Mouse (Mus musculus) forebrain, embryonic 13.5 days (tissue): ENCODE data around the gene Supt5. TPM values are rescaled to one million over a fixed set of nuclear protein-coding genes. Genes with fewer than 3 reads are reported as not detected.

Experiments used
- ATAC-seq: fragments of 200-750 bp; cut with Nextera tagmentation; 2 replicates; pipeline ENCODE4 v1.8.0; 2017
- H3K27ac ChIP-seq: fragments of 300-500 bp; sonication (generic); 2 replicates; pipeline ENCODE4 v1.5.1; 2015; ENCODE audit warnings: inconsistent platforms, mild to moderate bottlenecking, moderate library complexity
- H3K27me3 ChIP-seq: fragments of 300-500 bp; sonication (generic); 2 replicates; pipeline ENCODE4 v1.6.1; 2015; ENCODE audit warnings: mild to moderate bottlenecking, inconsistent platforms
- H3K36me3 ChIP-seq: fragments of 300-500 bp; sonication (generic); 2 replicates; pipeline ENCODE4 v1.6.1; 2015; ENCODE audit warnings: mild to moderate bottlenecking, inconsistent platforms; ENCODE audit not compliant: poor library complexity, severe bottlenecking
- H3K4me1 ChIP-seq: fragments of 300-500 bp; sonication (generic); 2 replicates; pipeline ENCODE4 v1.6.1; 2015; ENCODE audit warnings: inconsistent platforms
- H3K4me2 ChIP-seq: fragments of 300-500 bp; sonication (generic); 2 replicates; pipeline ENCODE4 v1.6.1; 2015; ENCODE audit warnings: inconsistent platforms, mild to moderate bottlenecking, moderate library complexity
- H3K4me3 ChIP-seq: fragments of 300-500 bp; sonication (generic); 2 replicates; pipeline ENCODE4 v1.5.1; 2015; ENCODE audit warnings: mild to moderate bottlenecking, inconsistent platforms
- H3K9ac ChIP-seq: fragments of 300-500 bp; sonication (generic); 2 replicates; pipeline ENCODE4 v1.6.1; 2015; ENCODE audit warnings: mild to moderate bottlenecking, inconsistent platforms
- H3K9me3 ChIP-seq: fragments of 300-500 bp; sonication (generic); replicated peaks from 2 replicates; pipeline ENCODE4 v1.6.1; 2016; ENCODE audit warnings: inconsistent platforms
- WGBS: fragments of 180-500 bp; shearing (Covaris S2); methylation state at CpG from one replicate; pipeline ENCODE4 v1.1.7; 2015; 5-methylcytosine and 5-hydroxymethylcytosine counted together
- polyA plus RNA-seq: library from polyadenylated mRNA; unstranded; fragments of >200 nt; fragmentation: Nextera tagmentation; extraction: Ambion mirVana; gene quantifications from 2 replicates; pipeline ENCODE4 v1.2.1, GENCODE M21; 2015

Gene Supt5
- polyA plus RNA-seq, 1 experiment from 2014 or later: 93.4 TPM

DNA sequence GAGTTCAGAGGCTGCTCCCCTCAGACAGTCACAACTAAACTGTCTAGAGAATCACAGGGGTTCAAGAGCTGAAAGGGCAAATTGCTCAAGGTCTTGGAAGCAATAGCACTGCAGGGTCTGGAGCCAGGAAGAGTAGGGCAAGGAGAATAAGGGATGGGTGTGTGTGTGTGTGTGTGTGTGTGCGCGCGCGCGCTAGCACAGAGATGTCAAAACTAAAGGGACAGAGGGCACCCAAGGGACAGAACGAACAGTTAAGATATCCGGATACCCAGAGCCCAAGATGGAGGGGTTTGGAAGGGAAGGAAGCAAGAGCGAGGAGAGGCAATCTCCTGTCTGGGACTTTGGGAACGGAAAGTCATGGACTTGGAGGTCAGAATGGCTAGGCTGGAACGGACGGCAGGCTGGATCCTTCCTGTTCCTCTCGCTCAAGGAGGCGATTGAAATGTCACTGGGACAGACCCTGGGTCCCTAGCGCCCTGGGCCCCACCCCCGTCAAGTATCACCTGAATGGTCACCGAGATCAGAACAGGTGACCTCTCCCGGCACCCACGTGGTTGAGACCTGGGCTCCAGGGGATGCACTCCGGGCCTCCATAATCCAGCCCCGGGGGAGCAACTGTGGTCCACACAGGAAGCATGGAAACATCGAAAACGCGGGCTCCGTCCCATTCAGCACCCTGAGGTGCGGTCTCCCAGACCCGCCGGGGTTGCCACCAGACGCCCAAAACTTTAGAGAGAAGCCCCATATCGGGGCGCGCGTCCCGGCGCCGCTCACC, 27.2 kb downstream of the Supt5 start:
- Histone ChIP-seq H3K27ac (peak overlapping the region; percentile 66; the same call in 1 of the 2 replicates), H3K27me3 (no peaks in the 10 kb centered on the region), H3K4me3 (peak overlapping the region; percentile 96), H3K4me1 (peaks cover 30% of the 10 kb centered on the region), H3K36me3 (peaks cover 65% of the 10 kb centered on the region), H3K9ac (peak overlapping the region; percentile 93), H3K9me3 (no peaks in the 10 kb centered on the region), H3K4me2 (peak overlapping the region; percentile 92)
- peak; percentile 71 for ATAC-seq
- 7% methylated on average over 32 of the region's 35 CpGs for WGBS

- WGBS: 74% methylated on average over 9 of the region's 9 CpGs
- Histone ChIP-seq H3K4me3 (no peak overlapping the region), H3K4me2 (peak overlapping the region; percentile 92; the same call in 1 of the 2 replicates), H3K9me3 (no peaks in the 10 kb centered on the region), H3K4me1 (peaks cover 30% of the 10 kb centered on the region), H3K27me3 (no peaks in the 10 kb centered on the region), H3K27ac (peak overlapping the region; percentile 8; the same call in 1 of the 2 replicates), H3K9ac (no peak overlapping the region), H3K36me3 (peaks cover 65% of the 10 kb centered on the region)
- no peak for ATAC-seq
Measured at GRCm38 (mm10) chr7:28309737-28310136, 28.8 kb downstream of the Supt5 start.

- WGBS: 96% methylated on average over 8 of the region's 8 CpGs
- H3K4me1 ChIP-seq: peaks cover 47% of the 10 kb centered on the region
- ATAC-seq: no peak
- H3K36me3 ChIP-seq: peaks cover 59% of the 10 kb centered on the region
- H3K4me2 ChIP-seq: no peak overlapping the region
- no peak overlapping the region for H3K27ac ChIP-seq
- H3K9me3 ChIP-seq: no peaks in the 10 kb centered on the region
- H3K27me3 ChIP-seq: 0 out of 2 replicates have a peak, but pooled peaks cover 4% of the 10 kb centered on the region
- H3K4me3 ChIP-seq: no peak overlapping the region
- no peak overlapping the region for H3K9ac ChIP-seq
Measured at GRCm38 (mm10) chr7:28306216-28306615, 32.3 kb downstream of the Supt5 start.

- Histone ChIP-seq H3K4me1 (peaks cover 47% of the 10 kb centered on the region), H3K27me3 (0 out of 2 replicates have a peak, but pooled peaks cover 5% of the 10 kb centered on the region), H3K36me3 (peaks cover 59% of the 10 kb centered on the region), H3K9ac (no peak overlapping the region), H3K9me3 (no peaks in the 10 kb centered on the region), H3K27ac (no peak overlapping the region), H3K4me3 (no peak overlapping the region), H3K4me2 (no peak overlapping the region)
- ATAC-seq: no peak
- 94% methylated on average over 10 of the region's 10 CpGs for WGBS
Measured at GRCm38 (mm10) chr7:28305641-28306040, 32.9 kb downstream of the Supt5 start.

DNA sequence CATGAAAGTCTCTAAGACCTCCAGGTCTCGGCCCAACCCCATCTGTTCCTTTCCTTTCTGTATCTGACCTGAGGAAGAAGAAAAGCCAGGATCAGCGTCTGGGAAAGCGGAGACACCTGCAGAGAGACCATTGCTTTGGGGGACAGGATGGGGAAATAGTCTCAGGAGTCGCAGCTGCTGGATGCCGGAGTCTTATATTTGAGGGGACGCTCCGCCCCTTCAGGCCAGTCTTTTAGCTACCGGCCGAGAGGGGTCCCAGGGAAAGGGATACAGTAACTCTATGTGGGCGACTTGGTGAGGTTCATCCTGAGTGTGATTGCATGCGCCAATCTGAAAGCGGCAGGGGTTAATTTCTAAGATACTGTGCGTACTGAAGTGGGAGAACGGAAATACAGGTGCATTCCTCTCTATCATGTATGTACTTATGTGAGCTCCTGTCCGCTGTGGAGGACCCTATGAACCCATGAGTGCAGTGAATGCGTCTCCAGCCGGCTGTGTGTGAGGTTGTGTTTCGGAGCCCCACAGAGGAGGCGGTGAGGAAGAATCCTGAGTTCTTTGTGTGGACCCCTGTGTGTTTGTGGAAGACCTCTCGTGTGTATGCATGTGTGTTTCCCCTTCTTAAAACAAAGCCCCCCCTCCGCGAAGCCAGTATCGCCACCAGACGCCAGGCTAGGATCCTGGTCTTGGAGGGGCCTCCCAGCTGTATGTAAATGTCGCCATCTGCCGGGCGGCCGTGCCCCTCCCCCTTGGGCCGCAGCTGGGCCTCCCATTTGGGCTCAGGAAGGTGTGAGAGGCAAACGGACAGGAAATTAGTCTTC, 36.7 kb downstream of the Supt5 start, which contains the start of gene Dll3:
Gene Dll3 (minus strand): TSS at position 623 of the 818 bp plus-strand sequence.
- Histone ChIP-seq H3K27me3 (peaks cover 35% of the 10 kb centered on the region), H3K36me3 (peaks cover 29% of the 10 kb centered on the region), H3K4me1 (peaks cover 39% of the 10 kb centered on the region), H3K4me2 (peak within 1 kb of the TSS; percentile 64), H3K4me3 (peak within 1 kb of the TSS; percentile 51), H3K9me3 (no peaks in the 10 kb centered on the region), H3K9ac (peak within 1 kb of the TSS; percentile 80), H3K27ac (peak within 1 kb of the TSS; percentile 91)
- WGBS: under 1% methylated on average over 28 of the region's 30 CpGs
- peak; percentile 76 for ATAC-seq

GRCm38 (mm10) chr7:28298837-28299625, 39.5 kb downstream of the Supt5 start:
- H3K27me3 ChIP-seq: peaks cover 60% of the 10 kb centered on the region
- peaks cover 49% of the 10 kb centered on the region for H3K4me1 ChIP-seq
- peak overlapping the region; percentile 34; the same call in 1 of the 2 replicates for H3K9ac ChIP-seq
- WGBS: 6% methylated on average over 39 of the region's 43 CpGs
- ATAC-seq: no peak
- H3K27ac ChIP-seq: 0 out of 2 replicates have a peak overlapping the region, but pooled peaks have one; percentile 31
- peak overlapping the region; percentile 51 for H3K4me3 ChIP-seq
- H3K9me3 ChIP-seq: no peaks in the 10 kb centered on the region
- H3K36me3 ChIP-seq: peaks cover 5% of the 10 kb centered on the region; the same call in 1 of the 2 replicates
- H3K4me2 ChIP-seq: peak overlapping the region; percentile 64

GRCm38 (mm10) chr7:28294481-28294880, 44.1 kb downstream of the Supt5 start:
- WGBS: 1% methylated on average over 60 of the region's 63 CpGs
- Histone ChIP-seq H3K4me3 (peak overlapping the region; percentile 51), H3K9me3 (no peaks in the 10 kb centered on the region), H3K27ac (no peak overlapping the region), H3K27me3 (peaks cover 90% of the 10 kb centered on the region), H3K36me3 (peaks cover 7% of the 10 kb centered on the region; the same call in 1 of the 2 replicates), H3K4me1 (peaks cover 33% of the 10 kb centered on the region), H3K9ac (peak overlapping the region; percentile 70), H3K4me2 (peak overlapping the region; percentile 82)
- peak; percentile 73 for ATAC-seq

DNA sequence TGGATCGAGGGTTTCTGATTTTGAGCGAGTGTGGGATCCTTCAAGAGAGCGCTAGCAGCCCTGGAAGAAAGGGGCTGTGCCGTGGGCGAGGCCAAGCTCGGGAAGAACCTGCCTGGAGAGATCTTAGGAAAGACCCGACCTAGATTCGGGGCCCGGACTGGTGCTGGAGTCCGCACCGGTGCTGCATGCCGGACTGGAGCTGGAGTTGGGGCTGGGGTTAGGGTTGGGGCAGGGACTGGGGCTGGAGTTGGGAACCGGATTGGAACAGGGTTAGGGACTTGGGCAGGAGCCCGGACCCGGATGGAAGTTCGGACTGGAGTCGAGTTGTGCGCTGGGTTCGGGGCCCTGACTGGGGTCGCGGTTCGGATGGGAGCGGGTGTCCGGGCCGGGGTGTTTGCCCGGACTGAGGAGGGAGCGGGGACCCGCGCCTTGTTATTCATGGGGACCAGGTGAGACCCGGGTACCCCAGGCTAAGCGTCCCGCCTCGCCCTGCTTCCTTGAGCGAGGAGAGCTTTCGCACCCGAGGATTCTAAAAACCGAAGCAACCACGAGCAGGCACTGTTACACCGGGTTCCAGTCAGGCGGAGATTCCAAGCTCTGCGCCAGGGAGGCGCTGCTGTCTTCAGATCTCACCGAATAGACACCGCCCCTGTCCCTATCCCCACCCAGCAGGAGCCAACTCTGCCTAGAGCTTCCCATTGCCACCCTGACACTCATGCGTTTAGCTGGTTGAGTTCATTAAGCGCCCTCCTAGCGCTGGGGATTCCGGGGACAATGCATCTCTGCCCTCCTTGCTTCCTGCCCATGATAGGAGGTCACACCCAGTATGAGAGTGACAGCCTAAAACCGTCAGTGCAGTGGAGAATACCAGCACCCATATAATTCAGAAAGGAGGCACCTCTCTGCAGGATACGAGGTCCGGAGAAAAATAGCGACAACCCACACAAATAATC, 47.6 kb downstream of the Supt5 start, which contains the start of gene Selenov:
Gene Selenov (minus strand): TSS at position 549 of the 953 bp plus-strand sequence.
- Histone ChIP-seq H3K4me3 (peak within 1 kb of the TSS; percentile 28), H3K9me3 (no peaks in the 10 kb centered on the region), H3K36me3 (0 out of 2 replicates have a peak, but pooled peaks cover 2% of the 10 kb centered on the region), H3K4me1 (peaks cover 25% of the 10 kb centered on the region), H3K27ac (no peak within 1 kb of the TSS), H3K4me2 (peak within 1 kb of the TSS; percentile 53), H3K27me3 (peaks cover 91% of the 10 kb centered on the region), H3K9ac (peak within 1 kb of the TSS; percentile 45)
- WGBS: 2% methylated on average over 52 of the region's 52 CpGs
- ATAC-seq: peak; percentile 23; the same call in 1 of the 2 replicates

- peak overlapping the region; percentile 45; the same call in 1 of the 2 replicates for H3K9ac ChIP-seq
- ATAC-seq: peak; percentile 48; the same call in 1 of the 2 replicates
- WGBS: 0% methylated on average over 16 of the region's 18 CpGs
Measured at GRCm38 (mm10) chr7:28290165-28290564, 48.4 kb downstream of the Supt5 start.

GRCm38 (mm10) chr7:28280630-28281029, 57.9 kb downstream of the Supt5 start:
- Histone ChIP-seq H3K9ac (no peak overlapping the region), H3K27me3 (no peaks in the 10 kb centered on the region), H3K4me1 (peaks cover 22% of the 10 kb centered on the region), H3K4me2 (no peak overlapping the region), H3K9me3 (no peaks in the 10 kb centered on the region), H3K4me3 (no peak overlapping the region), H3K27ac (no peak overlapping the region), H3K36me3 (0 out of 2 replicates have a peak, but pooled peaks cover 5% of the 10 kb centered on the region)
- 87% methylated on average over 7 of the region's 7 CpGs for WGBS
- no peak for ATAC-seq

More at GRCm38 (mm10) chr7:28290165-28290564, 48.4 kb downstream of the Supt5 start:
- peak overlapping the region; percentile 28 for H3K4me3 ChIP-seq
- H3K4me1 ChIP-seq: peaks cover 25% of the 10 kb centered on the region
- no peaks in the 10 kb centered on the region for H3K9me3 ChIP-seq
- H3K27ac ChIP-seq: no peak overlapping the region
- 0 out of 2 replicates have a peak, but pooled peaks cover 2% of the 10 kb centered on the region for H3K36me3 ChIP-seq
- peak overlapping the region; percentile 53 for H3K4me2 ChIP-seq
- H3K27me3 ChIP-seq: peaks cover 85% of the 10 kb centered on the region
